Mouse (Mus musculus) stomach, postnatal 0 days (tissue): Measurements from ENCODE around the gene Tnmd. TPM values are rescaled to one million over a fixed set of nuclear protein-coding genes. Genes with fewer than 3 reads are reported as not detected.
A peak's percentile ranks its signal among the peaks of the same experiment; 100 is the strongest.

ENCODE experiments used
- ATAC-seq: fragments of 200-750 bp; cut with Nextera tagmentation; 2 replicates; pipeline ENCODE4 v1.8.0; 2017; ENCODE audit not compliant: low FRiP score, low TSS enrichment
- DNase-seq: peaks from one replicate; pipeline ENCODE4 v3.0.0-alpha.2; 2016; ENCODE audit warnings: low spot score
- H3K27ac ChIP-seq: fragments of 300-500 bp; sonication (generic); replicated peaks from 2 replicates; pipeline ENCODE4 v1.5.1; 2014; ENCODE audit warnings: mild to moderate bottlenecking, control low read depth
- H3K27me3 ChIP-seq: fragments of 300-500 bp; sonication (generic); 2 replicates; pipeline ENCODE4 v1.6.1; 2014; ENCODE audit warnings: low read length; ENCODE audit not compliant: control insufficient read depth, insufficient read depth
- H3K36me3 ChIP-seq: fragments of 300-500 bp; sonication (generic); 2 replicates; pipeline ENCODE4 v1.6.1; 2014; ENCODE audit warnings: low read length, mixed read lengths; ENCODE audit not compliant: control insufficient read depth, insufficient read depth
- H3K4me1 ChIP-seq: fragments of 300-500 bp; sonication (generic); replicated peaks from 2 replicates; pipeline ENCODE4 v1.6.1; 2014; ENCODE audit warnings: antibody characterized with exemption; ENCODE audit not compliant: control insufficient read depth, insufficient read depth
- H3K4me2 ChIP-seq: fragments of 300-500 bp; sonication (generic); replicated peaks from 2 replicates; pipeline ENCODE4 v1.6.1; 2014; ENCODE audit warnings: low read depth, mild to moderate bottlenecking, control low read depth, moderate library complexity
- H3K4me3 ChIP-seq: fragments of 300-500 bp; sonication (generic); 2 replicates; pipeline ENCODE4 v1.5.1; 2014; ENCODE audit warnings: low read depth, low read length, control low read depth
- H3K9ac ChIP-seq: fragments of 300-500 bp; sonication (generic); 2 replicates; pipeline ENCODE4 v1.6.1; 2014; ENCODE audit warnings: mild to moderate bottlenecking, low read length, control low read depth, mixed read lengths
- H3K9me3 ChIP-seq: fragments of 300-500 bp; sonication (generic); 2 replicates; pipeline ENCODE4 v1.6.1; 2016; ENCODE audit warnings: low read length; ENCODE audit not compliant: control insufficient read depth
- CTCF ChIP-seq: IDR thresholded peaks from 2 replicates; pipeline ENCODE4 v1.5.1; 2016; ENCODE audit warnings: antibody characterized with exemption, low read depth, mild to moderate bottlenecking, moderate library complexity
- EP300 ChIP-seq: optimal IDR thresholded peaks from 2 replicates; pipeline ENCODE3; 2016; ENCODE audit warnings: antibody characterized with exemption
- WGBS: fragments of 180-500 bp; shearing (Covaris S2); extraction: QIAGEN DNeasy Blood & Tissue Kit; methylation state at CpG from one replicate; pipeline ENCODE4 v1.1.7; 2014; 5-methylcytosine and 5-hydroxymethylcytosine counted together
- polyA plus RNA-seq: library from polyadenylated mRNA; unstranded; fragments of >200 nt; fragmentation: Nextera tagmentation; extraction: Ambion mirVana; gene quantifications from 2 replicates; pipeline ENCODE4 v1.2.1, GENCODE M21; 2015

The Tnmd gene
- 2.8 and 3.2 TPM in 2 replicates for polyA plus RNA-seq

DNA sequence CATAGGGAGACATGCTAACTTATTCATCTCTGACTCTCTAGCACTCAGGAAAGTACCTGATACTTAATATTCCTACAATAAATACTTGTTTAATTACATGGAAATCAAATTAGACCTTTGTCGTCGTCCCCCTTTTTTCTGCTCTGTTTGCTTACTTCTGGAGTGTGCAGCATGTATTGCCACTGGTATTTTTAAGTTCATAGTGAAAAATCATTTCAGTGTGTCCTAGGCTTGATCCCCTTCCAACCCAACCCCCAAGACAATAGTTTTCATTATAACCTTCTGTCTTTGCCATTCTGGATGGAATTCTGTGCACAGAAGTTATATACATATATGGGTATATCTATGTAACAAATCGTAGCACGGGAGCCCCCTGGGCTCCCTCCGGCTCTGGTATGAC is at the start of gene Tnmd:
TSS of gene Tnmd (plus strand) at position 301 of the 400 bp plus-strand sequence.
- TF ChIP-seq EP300 (no peak), CTCF (no peak)
- Histone ChIP-seq H3K4me1 (no peaks in the 10 kb centered on the region), H3K4me3 (no peak within 1 kb of the TSS), H3K36me3 (no peaks in the 10 kb centered on the region), H3K4me2 (no peak within 1 kb of the TSS), H3K9ac (no peak within 1 kb of the TSS), H3K27me3 (no peaks in the 10 kb centered on the region), H3K9me3 (no peaks in the 10 kb centered on the region), H3K27ac (no peak within 1 kb of the TSS)
- WGBS, result 75% methylated on average over 5 of the region's 5 CpGs
- no peak for ATAC-seq
- no peak for DNase-seq

GRCm38 (mm10) chrX:133853637-133854036 is 2.9 kb downstream of the Tnmd start:
- H3K4me1 ChIP-seq, result no peaks in the 10 kb centered on the region
- H3K27me3 ChIP-seq, result no peaks in the 10 kb centered on the region
- H3K4me3 ChIP-seq, result no peak overlapping the region
- no peaks in the 10 kb centered on the region for H3K36me3 ChIP-seq
- 87% methylated on average over 4 of the region's 4 CpGs for WGBS
- H3K9me3 ChIP-seq, result no peaks in the 10 kb centered on the region
- no peak overlapping the region for H3K27ac ChIP-seq
- H3K4me2 ChIP-seq, result no peak overlapping the region
- no peak for TF ChIP-seq EP300
- no peak for TF ChIP-seq CTCF
- ATAC-seq (no peak), DNase-seq (no peak)
- H3K9ac ChIP-seq, result no peak overlapping the region

GRCm38 (mm10) chrX:133869743-133870142 is 19.0 kb downstream of the Tnmd start:
- Histone ChIP-seq H3K4me1 (no peaks in the 10 kb centered on the region), H3K36me3 (no peaks in the 10 kb centered on the region), H3K27me3 (no peaks in the 10 kb centered on the region), H3K27ac (no peak overlapping the region), H3K9ac (no peak overlapping the region), H3K4me2 (no peak overlapping the region), H3K4me3 (no peak overlapping the region), H3K9me3 (no peaks in the 10 kb centered on the region)
- TF ChIP-seq EP300, result no peak
- TF ChIP-seq CTCF, result no peak
- ATAC-seq, result no peak
- WGBS, result 85% methylated on average over 6 of the region's 6 CpGs
- no peak for DNase-seq

GRCm38 (mm10) chrX:133887308-133887707 is 36.5 kb downstream of the Tnmd start:
- TF ChIP-seq EP300, result no peak
- no peak for TF ChIP-seq CTCF
- no peaks in the 10 kb centered on the region for H3K9me3 ChIP-seq
- no peaks in the 10 kb centered on the region for H3K36me3 ChIP-seq
- H3K27ac ChIP-seq, result no peak overlapping the region
- no peaks in the 10 kb centered on the region for H3K27me3 ChIP-seq
- no peak for ATAC-seq
- DNase-seq, result no peak
- no peak overlapping the region for H3K4me2 ChIP-seq
- 92% methylated on average over 3 of the region's 3 CpGs for WGBS
- no peak overlapping the region for H3K9ac ChIP-seq
- H3K4me1 ChIP-seq, result no peaks in the 10 kb centered on the region
- H3K4me3 ChIP-seq, result no peak overlapping the region

DNA sequence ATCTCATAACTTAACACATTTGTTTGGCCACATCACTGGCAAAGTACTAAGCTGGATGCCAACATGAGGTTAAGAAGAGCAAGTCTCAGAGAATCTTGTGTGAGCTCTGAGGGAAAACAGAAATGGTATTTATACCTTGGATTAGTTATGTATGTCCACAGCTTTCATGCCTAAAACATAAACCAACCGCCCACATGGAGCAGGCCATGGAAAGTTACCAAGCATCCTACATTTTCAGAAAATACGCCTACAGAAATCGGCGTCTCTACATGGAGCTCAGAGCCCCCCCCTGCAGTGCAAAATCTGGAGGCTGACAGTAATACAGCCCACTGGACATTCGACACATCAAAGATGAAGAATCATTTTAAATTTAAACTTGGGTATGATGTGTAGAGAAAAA is 37.3 kb downstream of the Tnmd start:
- WGBS, result 83% methylated on average over 5 of the region's 5 CpGs
- no peaks in the 10 kb centered on the region for H3K27me3 ChIP-seq
- TF ChIP-seq CTCF (no peak), EP300 (no peak)
- no peak overlapping the region for H3K4me3 ChIP-seq
- no peaks in the 10 kb centered on the region for H3K4me1 ChIP-seq
- H3K36me3 ChIP-seq, result no peaks in the 10 kb centered on the region
- no peak overlapping the region for H3K27ac ChIP-seq
- DNase-seq (no peak), ATAC-seq (no peak)
- no peak overlapping the region for H3K9ac ChIP-seq
- no peak overlapping the region for H3K4me2 ChIP-seq
- H3K9me3 ChIP-seq, result no peaks in the 10 kb centered on the region

GRCm38 (mm10) chrX:133898014-133898542 is 47.3 kb downstream of the Tnmd start, which contains the start of gene Tspan6:
Gene Tspan6, minus strand, starts transcription at chrX:133898429.
- no peaks in the 10 kb centered on the region for H3K9me3 ChIP-seq
- TF ChIP-seq EP300 (no peak), CTCF (peak; percentile 66)
- peak within 1 kb of the TSS; percentile 62 for H3K4me2 ChIP-seq
- ATAC-seq (peak; percentile 79; the same call in 1 of the 2 replicates), DNase-seq (peak; percentile 69)
- H3K27me3 ChIP-seq, result no peaks in the 10 kb centered on the region
- peak within 1 kb of the TSS; percentile 61 for H3K9ac ChIP-seq
- no peaks in the 10 kb centered on the region for H3K4me1 ChIP-seq
- H3K36me3 ChIP-seq, result no peaks in the 10 kb centered on the region
- 18% methylated on average over 33 of the region's 33 CpGs for WGBS
- H3K4me3 ChIP-seq, result peak within 1 kb of the TSS; percentile 51
- no peak within 1 kb of the TSS for H3K27ac ChIP-seq
